Mouse (Mus musculus): ENCODE data around the gene Stxbp6.

GRCm38 (mm10) chr12:44990379-44990778 lies 84.1 kb downstream of the Stxbp6 start:
- TF ChIP-seq CTCF (IDR thresholded peaks at IDR 0.05; ENCODE audit: control insufficient read depth, insufficient read depth, insufficient replicate concordance, low read depth, low read length) (no peak), POLR2A (IDR thresholded peaks at IDR 0.05; ENCODE audit: control insufficient read depth, low read depth, low read length) (no peak)

Measured in testis, adult 2 months (tissue).